Mouse (Mus musculus) myocyte (in vitro differentiated cells): ENCODE data around the gene Golga3. TPM values are rescaled to one million over a fixed set of nuclear protein-coding genes. Genes with fewer than 3 reads are reported as not detected.

Source experiments
- H3K27me3 ChIP-seq: one replicate; pipeline ENCODE4 v1.6.1; 2011; ENCODE audit not compliant: control insufficient read depth, insufficient read depth, insufficient read length
- H3K36me3 ChIP-seq: one replicate; pipeline ENCODE4 v1.6.1; 2011; ENCODE audit not compliant: control insufficient read depth, insufficient read depth
- H3K4me2 ChIP-seq: one replicate; pipeline ENCODE4 v1.6.1; 2011; ENCODE audit warnings: low read depth, control low read depth
- H3K4me3 ChIP-seq: one replicate; pipeline ENCODE4 v1.5.1; 2011; ENCODE audit warnings: mild to moderate bottlenecking, control low read depth, moderate library complexity
- H3K79me2 ChIP-seq: one replicate; pipeline ENCODE4 v1.6.1; 2011; ENCODE audit not compliant: control insufficient read depth, insufficient read depth
- H3ac ChIP-seq: one replicate; pipeline ENCODE4 v1.6.1; 2011; ENCODE audit not compliant: control insufficient read depth, insufficient read length
- CEBPB ChIP-seq: IDR thresholded peaks from 2 replicates; pipeline ENCODE4 v1.6.1; 2011; ENCODE audit warnings: mild to moderate bottlenecking, moderate library complexity; ENCODE audit not compliant: poor library complexity, insufficient read depth, severe bottlenecking
- E2F4 ChIP-seq: IDR thresholded peaks from one replicate; pipeline ENCODE4 v1.6.1; 2011; ENCODE audit warnings: mild to moderate bottlenecking, control low read depth, moderate library complexity; ENCODE audit not compliant: insufficient read depth
- MAX ChIP-seq: IDR thresholded peaks from one replicate; pipeline ENCODE4 v1.6.1; 2011; ENCODE audit warnings: low read depth, mild to moderate bottlenecking, control low read depth
- MYOD1 ChIP-seq, 3 experiments: IDR thresholded peaks; one replicate each; pipeline ENCODE4 v1.6.1; 2011; ENCODE audit warnings: control low read depth in 2 of 3, low read depth in 2 of 3, mild to moderate bottlenecking in 2 of 3, moderate library complexity in 1 of 3; ENCODE audit not compliant: insufficient read length in 2 of 3, control insufficient read depth in 1 of 3
- MYOG ChIP-seq, 3 experiments: IDR thresholded peaks; one replicate each; pipeline ENCODE4 v1.6.1; 2011; ENCODE audit warnings: control low read depth in 2 of 3, low read depth in 2 of 3, mild to moderate bottlenecking in 2 of 3; ENCODE audit not compliant: insufficient read length in 2 of 3, control insufficient read depth in 1 of 3, insufficient read depth in 1 of 3
- POLR2A ChIP-seq: IDR thresholded peaks from one replicate; pipeline ENCODE4 v1.6.1; 2011; ENCODE audit warnings: low read depth, mild to moderate bottlenecking, control low read depth, moderate library complexity; ENCODE audit not compliant: insufficient read length
- POLR2AphosphoS2 ChIP-seq: IDR thresholded peaks from one replicate; pipeline ENCODE4 v1.6.1; 2011; ENCODE audit warnings: low read depth, control low read depth; ENCODE audit not compliant: insufficient read length
- REST ChIP-seq: IDR thresholded peaks from one replicate; pipeline ENCODE4 v1.6.1; 2011; ENCODE audit warnings: mild to moderate bottlenecking, control low read depth, moderate library complexity; ENCODE audit not compliant: insufficient read depth, insufficient read length
- SRF ChIP-seq: IDR thresholded peaks from one replicate; pipeline ENCODE4 v1.6.1; 2011; ENCODE audit warnings: low read depth; ENCODE audit not compliant: control insufficient read depth, insufficient read length
- TCF12 ChIP-seq: IDR thresholded peaks from one replicate; pipeline ENCODE4 v1.6.1; 2011; ENCODE audit warnings: mild to moderate bottlenecking, control low read depth; ENCODE audit not compliant: poor library complexity, insufficient read depth, severe bottlenecking
- TCF3 ChIP-seq: IDR thresholded peaks from one replicate; pipeline ENCODE4 v1.6.1; 2011; ENCODE audit warnings: low read depth, control low read depth; ENCODE audit not compliant: insufficient read length
- USF1 ChIP-seq: IDR thresholded peaks from one replicate; pipeline ENCODE4 v1.6.1; 2011; ENCODE audit warnings: low read depth, mild to moderate bottlenecking, control low read depth, moderate library complexity
- polyA plus RNA-seq: library from polyadenylated mRNA; unstranded; fragments of >200 nt; fragmentation: generic; extraction: Trizol; gene quantifications from one replicate; pipeline ENCODE4 v1.2.1, GENCODE M21; 2012; ENCODE audit warnings: missing spikeins

Gene Golga3
- polyA plus RNA-seq, 1 experiment: 15.3 TPM

DNA sequence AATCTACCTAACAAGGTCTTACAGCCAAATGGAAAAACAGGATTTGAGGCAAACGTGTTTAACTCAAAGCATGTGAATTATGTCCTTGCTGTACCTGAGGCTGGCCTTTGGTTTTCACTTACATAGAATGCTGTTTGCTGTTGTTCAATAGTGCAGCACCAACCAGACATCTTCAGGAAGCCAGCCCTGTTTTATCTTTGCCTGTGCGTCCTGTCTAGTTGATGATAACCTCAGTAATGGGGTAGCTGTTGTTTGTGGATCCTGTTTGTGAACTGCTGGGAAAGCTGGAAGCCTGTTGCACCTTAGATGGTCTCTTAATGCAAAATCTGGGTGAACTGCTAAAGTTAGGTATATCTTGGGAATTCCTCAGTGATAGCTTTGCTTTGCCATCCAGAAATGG, 2.1 kb downstream of the Golga3 start:
- peaks cover 42% of the 10 kb centered on the region for H3K79me2 ChIP-seq
- H3K27me3 ChIP-seq: no peaks in the 10 kb centered on the region
- H3K4me3 ChIP-seq: no peak overlapping the region
- no peak for TF ChIP-seq SRF
- no peak for TF ChIP-seq TCF3
- TF ChIP-seq REST: no peak
- no peak for TF ChIP-seq MYOG (IDR thresholded peaks at IDR 0.05; ENCODE audit: control insufficient read depth in 1 of 3, insufficient read depth in 1 of 3, insufficient read length in 2 of 3, low read depth in 2 of 3)
- TF ChIP-seq USF1: no peak
- no peak for TF ChIP-seq MAX
- TF ChIP-seq CEBPB: no peak
- TF ChIP-seq TCF12: no peak
- no peak for TF ChIP-seq POLR2AphosphoS2
- no peak for TF ChIP-seq MYOD1 (IDR thresholded peaks at IDR 0.05; ENCODE audit: control insufficient read depth in 1 of 3, insufficient read length in 2 of 3, low read depth in 2 of 3)
- TF ChIP-seq POLR2A: no peak
- no peak for TF ChIP-seq E2F4
- H3K4me2 ChIP-seq: no peak overlapping the region
- peaks cover 12% of the 10 kb centered on the region for H3K36me3 ChIP-seq
- no peak overlapping the region for H3ac ChIP-seq

DNA sequence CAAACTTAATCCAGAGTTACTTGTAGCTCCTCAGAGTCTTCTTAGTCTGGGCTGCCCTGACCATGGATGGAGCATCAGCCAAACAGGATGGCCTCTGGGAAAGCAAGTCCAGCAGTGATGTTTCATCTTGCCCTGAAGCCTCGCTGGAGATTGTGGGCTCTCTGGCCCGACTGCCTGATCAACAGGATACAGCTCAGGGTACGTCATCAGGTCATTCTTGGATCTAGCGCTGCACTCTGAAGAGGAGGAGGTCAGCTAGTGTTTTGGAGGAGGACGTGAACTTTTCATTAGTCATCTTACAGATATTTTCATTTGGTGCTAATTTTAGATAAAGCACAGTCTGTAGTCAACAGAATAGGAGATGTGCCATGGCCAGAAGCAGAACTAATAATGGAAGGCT, 5.2 kb downstream of the Golga3 start:
- TF ChIP-seq TCF12 (no peak), E2F4 (no peak), MYOD1 (IDR thresholded peaks at IDR 0.05; ENCODE audit: control insufficient read depth in 1 of 3, insufficient read length in 2 of 3, low read depth in 2 of 3) (no peak), USF1 (no peak), MAX (no peak), SRF (no peak), TCF3 (no peak), CEBPB (no peak), MYOG (IDR thresholded peaks at IDR 0.05; ENCODE audit: control insufficient read depth in 1 of 3, insufficient read depth in 1 of 3, insufficient read length in 2 of 3, low read depth in 2 of 3) (no peak), REST (no peak), POLR2A (no peak), POLR2AphosphoS2 (no peak)
- Histone ChIP-seq H3ac (no peak overlapping the region), H3K36me3 (peaks cover 39% of the 10 kb centered on the region)

DNA sequence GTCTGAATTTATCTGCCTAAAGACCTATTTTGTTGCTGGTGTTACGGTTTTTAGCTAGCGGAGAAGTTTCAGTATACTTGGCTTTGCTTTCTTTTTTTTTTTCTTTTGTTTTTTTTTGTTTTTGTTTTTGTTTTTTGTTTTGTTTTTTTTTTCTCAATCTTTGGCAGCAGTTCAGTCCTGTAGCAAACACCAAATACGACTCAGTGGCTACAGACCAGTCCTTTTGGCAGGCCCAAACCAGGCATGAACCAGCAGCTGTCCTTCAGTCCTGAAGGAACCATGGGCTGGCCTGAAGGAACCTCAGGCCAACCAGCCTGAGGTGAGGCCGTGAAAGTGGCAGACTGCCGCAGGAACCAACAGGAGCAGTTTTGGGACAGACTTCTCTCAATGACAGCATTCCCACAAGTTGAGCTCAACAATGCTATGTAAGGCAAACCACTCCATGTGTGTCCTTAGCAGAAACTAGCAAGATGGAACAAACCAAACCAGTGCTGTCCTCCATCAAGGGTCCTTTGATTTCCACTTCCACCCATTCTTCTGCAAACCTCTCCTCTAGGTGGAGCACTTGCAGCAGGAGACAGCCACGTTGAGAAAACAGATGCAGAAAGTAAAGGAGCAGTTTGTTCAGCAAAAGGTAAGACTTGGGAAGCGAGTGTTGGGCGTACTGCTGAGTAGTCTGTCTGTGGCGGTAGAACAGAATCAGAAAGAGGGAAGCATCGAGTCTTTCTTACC, 26.8 kb downstream of the Golga3 start:
- Histone ChIP-seq H3K36me3 (peaks cover 65% of the 10 kb centered on the region), H3K4me2 (no peak overlapping the region), H3K27me3 (no peaks in the 10 kb centered on the region), H3ac (no peak overlapping the region), H3K79me2 (no peaks in the 10 kb centered on the region), H3K4me3 (no peak overlapping the region)
- TF ChIP-seq USF1: no peak
- TF ChIP-seq TCF12: no peak
- TF ChIP-seq TCF3: no peak
- no peak for TF ChIP-seq SRF
- TF ChIP-seq MYOG (IDR thresholded peaks at IDR 0.05; ENCODE audit: control insufficient read depth in 1 of 3, insufficient read depth in 1 of 3, insufficient read length in 2 of 3, low read depth in 2 of 3): no peak

More for the DNA sequence above, 5.2 kb downstream of the Golga3 start:
- Histone ChIP-seq H3K4me2 (peak overlapping the region; percentile 14), H3K27me3 (no peaks in the 10 kb centered on the region), H3K4me3 (no peak overlapping the region), H3K79me2 (peaks cover 42% of the 10 kb centered on the region)

DNA sequence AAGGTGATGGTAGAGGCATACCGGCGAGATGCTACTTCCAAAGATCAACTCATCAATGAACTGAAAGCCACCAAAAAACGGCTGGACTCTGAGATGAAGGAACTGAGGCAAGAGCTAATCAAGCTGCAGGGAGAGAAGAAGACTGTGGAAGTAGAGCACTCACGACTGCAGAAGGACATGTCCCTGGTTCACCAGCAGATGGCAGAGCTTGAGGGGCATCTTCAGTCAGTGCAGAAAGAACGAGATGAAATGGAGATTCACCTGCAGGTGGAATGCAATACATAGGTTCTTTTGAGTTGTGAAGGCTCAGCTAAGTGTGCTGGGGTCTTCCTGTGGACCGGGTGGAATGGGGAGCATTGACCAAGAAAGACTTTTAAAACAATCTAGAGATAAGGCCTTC, 28.3 kb downstream of the Golga3 start:
- Histone ChIP-seq H3K27me3 (no peaks in the 10 kb centered on the region), H3K4me2 (no peak overlapping the region), H3K36me3 (peaks cover 76% of the 10 kb centered on the region), H3K4me3 (no peak overlapping the region), H3ac (no peak overlapping the region), H3K79me2 (no peaks in the 10 kb centered on the region)
- TF ChIP-seq USF1: no peak
- TF ChIP-seq POLR2AphosphoS2: no peak
- TF ChIP-seq CEBPB: no peak
- TF ChIP-seq POLR2A: no peak
- TF ChIP-seq MYOD1 (IDR thresholded peaks at IDR 0.05; ENCODE audit: control insufficient read depth in 1 of 3, insufficient read length in 2 of 3, low read depth in 2 of 3): no peak
- no peak for TF ChIP-seq MAX
- TF ChIP-seq REST: no peak
- no peak for TF ChIP-seq TCF12
- TF ChIP-seq E2F4: no peak
- no peak for TF ChIP-seq SRF
- no peak for TF ChIP-seq TCF3
- TF ChIP-seq MYOG (IDR thresholded peaks at IDR 0.05; ENCODE audit: control insufficient read depth in 1 of 3, insufficient read depth in 1 of 3, insufficient read length in 2 of 3, low read depth in 2 of 3): no peak
